Mouse (Mus musculus): ENCODE data around the gene Gm10378. TPM values are rescaled to one million over a fixed set of nuclear protein-coding genes. Genes with fewer than 3 reads are reported as not detected.
"Not testable (repeated sequence)": the region's sequence is repeated elsewhere in the genome, so short reads cannot be mapped to it uniquely, and the experiment has no call there.

Gm10378 gene
- total RNA-seq (2014; rRNA removed; ENCODE audit: low replicate concordance) (not detected in 2 replicates), polyA plus RNA-seq (2015; fragmentation: Nextera tagmentation; extraction: Ambion mirVana) (not detected in 2 replicates)

DNA sequence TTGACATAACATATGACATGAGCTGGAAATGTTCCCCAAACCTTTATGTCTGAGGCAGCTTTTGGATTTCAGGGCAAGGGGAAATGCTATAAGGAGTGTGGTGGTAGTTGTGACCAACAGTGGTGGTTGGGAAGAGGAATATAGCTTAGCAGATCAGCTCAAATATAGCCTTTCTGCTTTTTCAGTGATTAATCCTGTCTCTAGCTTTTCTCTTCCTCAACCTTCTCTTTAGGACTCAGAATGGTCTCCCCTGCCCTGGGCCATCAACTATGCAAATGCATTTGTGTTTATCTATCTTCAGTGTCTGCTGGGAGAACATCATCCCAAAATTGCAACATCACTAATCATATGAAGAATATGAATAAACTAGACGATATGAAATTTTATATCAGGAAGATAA lies at the start of gene Gm10378:
Gene Gm10378 (plus strand): TSS at position 301 of the 400 bp plus-strand sequence.
- H3K36me3 ChIP-seq (replicated peaks; ENCODE audit: control insufficient read depth, insufficient read depth, low read length); H3K9ac ChIP-seq (replicated peaks; ENCODE audit: low read depth, low read length); ATAC-seq (ENCODE audit: insufficient read depth, low read depth); H3K4me1 ChIP-seq (ENCODE audit: control insufficient read depth, insufficient read depth); H3K27ac ChIP-seq (ENCODE audit: low read depth); DNase-seq (ENCODE audit: low spot score); H3K9me3 ChIP-seq (replicated peaks; ENCODE audit: control insufficient read depth, low read length); H3K4me3 ChIP-seq (ENCODE audit: low read depth, low read length); H3K4me2 ChIP-seq (ENCODE audit: low read depth, low read length); H3K27me3 ChIP-seq (ENCODE audit: control insufficient read depth, insufficient read depth, low read length): not testable (repeated sequence)
- no CpG with 5 or more reads among the region's 1 CpGs for WGBS

DNA sequence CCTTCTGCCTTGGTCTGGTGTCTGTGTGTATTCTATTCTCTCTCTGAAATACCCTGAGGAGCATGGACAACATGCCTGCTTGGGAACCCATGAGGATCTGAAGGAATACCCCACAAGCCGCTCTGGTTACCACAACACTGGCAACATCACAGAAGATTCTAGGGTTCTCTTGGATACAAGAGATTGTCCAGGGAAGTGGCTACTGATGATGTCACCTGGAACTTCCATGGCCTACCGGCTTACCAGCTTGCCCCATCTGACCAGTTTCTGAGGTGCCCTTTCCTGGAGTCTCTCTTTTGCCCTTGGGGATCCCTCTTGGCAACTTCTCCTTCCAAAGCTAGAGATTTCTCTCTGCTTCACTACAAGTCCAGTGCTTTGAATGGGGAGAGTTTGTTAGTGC lies 13.9 kb upstream of the Gm10378 start, which contains the start of gene Gm3633:
Gene Gm3633 (minus strand): TSS at position 101 of the 400 bp plus-strand sequence.
- not testable (repeated sequence) for H3K4me3 ChIP-seq (ENCODE audit: low read depth, low read length); H3K4me2 ChIP-seq (ENCODE audit: low read depth, low read length); ATAC-seq (ENCODE audit: insufficient read depth, low read depth); H3K36me3 ChIP-seq (replicated peaks; ENCODE audit: control insufficient read depth, insufficient read depth, low read length); H3K27ac ChIP-seq (ENCODE audit: low read depth); H3K9ac ChIP-seq (replicated peaks; ENCODE audit: low read depth, low read length); DNase-seq (ENCODE audit: low spot score); H3K27me3 ChIP-seq (ENCODE audit: control insufficient read depth, insufficient read depth, low read length); H3K4me1 ChIP-seq (ENCODE audit: control insufficient read depth, insufficient read depth); H3K9me3 ChIP-seq (replicated peaks; ENCODE audit: control insufficient read depth, low read length)
- no CpG with 5 or more reads among the region's 2 CpGs for WGBS

Small RNA genes lying within 50 kb of the gene (microRNA-seq; reads per million reads assigned to microRNA genes)
- gene Gm23620 (not detected), gene Gm25228 (not detected)

Other genes with a start within 250 kb of the Gm10378 start
- gene Gm8005, start 216.3 kb upstream of the Gm10378 start, total RNA-seq (2014; rRNA removed; ENCODE audit: low replicate concordance): not detected in 2 replicates
- not detected in 2 replicates for gene Gm8005, start 216.3 kb upstream of the Gm10378 start, polyA plus RNA-seq (2015; fragmentation: Nextera tagmentation; extraction: Ambion mirVana)
- not detected in 2 replicates for gene Gm8011, start 192.1 kb upstream of the Gm10378 start, total RNA-seq (2014; rRNA removed; ENCODE audit: low replicate concordance)
- not detected in 2 replicates for gene Gm8011, start 192.1 kb upstream of the Gm10378 start, polyA plus RNA-seq (2015; fragmentation: Nextera tagmentation; extraction: Ambion mirVana)
- gene Gm8020, start 153.6 kb upstream of the Gm10378 start, total RNA-seq (2014; rRNA removed; ENCODE audit: low replicate concordance): not detected in 2 replicates
- not detected in 2 replicates for gene Gm8020, start 153.6 kb upstream of the Gm10378 start, polyA plus RNA-seq (2015; fragmentation: Nextera tagmentation; extraction: Ambion mirVana)
- gene Gm8024, start 131.7 kb upstream of the Gm10378 start, total RNA-seq (2014; rRNA removed; ENCODE audit: low replicate concordance): not detected in 2 replicates
- not detected in 2 replicates for gene Gm8024, start 131.7 kb upstream of the Gm10378 start, polyA plus RNA-seq (2015; fragmentation: Nextera tagmentation; extraction: Ambion mirVana)
- gene Gm17124, start 56.1 kb upstream of the Gm10378 start, total RNA-seq (2014; rRNA removed; ENCODE audit: low replicate concordance): not detected in 2 replicates
- gene Gm17124, start 56.1 kb upstream of the Gm10378 start, polyA plus RNA-seq (2015; fragmentation: Nextera tagmentation; extraction: Ambion mirVana): not detected in 2 replicates
- not detected in 2 replicates for gene Gm3633, start 14.0 kb upstream of the Gm10378 start, total RNA-seq (2014; rRNA removed; ENCODE audit: low replicate concordance)
- gene Gm3633, start 14.0 kb upstream of the Gm10378 start, polyA plus RNA-seq (2015; fragmentation: Nextera tagmentation; extraction: Ambion mirVana): not detected in 2 replicates
- gene Gm3015, start 112.9 kb downstream of the Gm10378 start, total RNA-seq (2014; rRNA removed; ENCODE audit: low replicate concordance): not detected in 2 replicates
- not detected in 2 replicates for gene Gm3015, start 112.9 kb downstream of the Gm10378 start, polyA plus RNA-seq (2015; fragmentation: Nextera tagmentation; extraction: Ambion mirVana)
- not detected in 2 replicates for gene Gm10377, start 142.0 kb downstream of the Gm10378 start, total RNA-seq (2014; rRNA removed; ENCODE audit: low replicate concordance)
- not detected in 2 replicates for gene Gm10377, start 142.0 kb downstream of the Gm10378 start, polyA plus RNA-seq (2015; fragmentation: Nextera tagmentation; extraction: Ambion mirVana)
- not detected in 2 replicates for gene Gm21977, start 197.5 kb downstream of the Gm10378 start, total RNA-seq (2014; rRNA removed; ENCODE audit: low replicate concordance)
- not detected in 2 replicates for gene Gm21977, start 197.5 kb downstream of the Gm10378 start, polyA plus RNA-seq (2015; fragmentation: Nextera tagmentation; extraction: Ambion mirVana)